In the genomic region with DNA sequence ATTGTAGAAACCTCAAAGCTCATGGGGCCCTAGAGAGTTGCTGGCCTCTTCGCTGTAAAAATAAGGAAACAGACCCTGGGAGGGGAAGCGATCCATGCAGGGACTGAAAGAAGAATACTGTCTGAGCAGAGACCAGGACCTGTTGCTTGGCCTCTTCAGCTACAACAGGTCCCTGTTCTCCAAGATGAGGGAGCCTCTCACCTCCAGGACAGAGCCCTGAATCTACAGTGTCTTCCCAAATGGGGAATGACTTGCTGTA, we compare ENCODE assay signal across 16 mouse cellular contexts.
DNase-seq lines count a peak whose midpoint lies in the region; ATAC-seq and TF ChIP-seq lines count a peak whose summit lies in the region.
"Had no signal": no experiment of that assay in that cellular context is flagged by ENCODE, and none has a peak within 500 bp of the region (broad histone marks: within the 10 kb centered on the region; RNA-seq: fewer than 3 reads in every experiment).

No protein-coding gene starts in this region.

- H3K36me3 ChIP-seq in kidney, embryonic 16.5 days (ENCODE audit: insufficient read depth, low read length), result no peaks in the 10 kb centered on the region
- H3K36me3 ChIP-seq in limb, embryonic 13.5 days, result no peaks in the 10 kb centered on the region
- H3K36me3 ChIP-seq: embryonic facial prominence, embryonic 12.5 days; forebrain, embryonic 15.5 days; hindbrain, embryonic 13.5 days; neural tube, embryonic 13.5 days; stomach, embryonic 15.5 days had no signal

- WGBS in kidney, embryonic 16.5 days, result 56% methylated on average over 2 of the region's 2 CpGs
- 27% methylated on average over 2 of the region's 2 CpGs for WGBS in limb, embryonic 13.5 days

- in situ Hi-C loops in Patski (cut with MboI; ENCODE audit: low pct_unique_long_range_greater_than_20kb), result no loop called here

- CTCF ChIA-PET in Patski (lab: Charles Lee), result interaction anchor here (1.1 to 2.1 kb wide), 3 partner anchors 11 to 45 kb away, joined by 3 to 8 read pairs (median 4); no protein-coding TSS in a partner anchor

- ATAC-seq in kidney, embryonic 16.5 days (ENCODE audit: low FRiP score, low TSS enrichment), result no peak
- peak; percentile 6 for ATAC-seq in Patski
- ATAC-seq in limb, embryonic 13.5 days (ENCODE audit: low FRiP score, low read depth), result 0 out of 2 replicates have a peak, but pooled peaks have one; percentile 22
- ATAC-seq: forebrain, embryonic 15.5 days had no signal

- H3K4me1 ChIP-seq in kidney, embryonic 16.5 days (ENCODE audit: insufficient read depth, low read length), result no peaks in the 10 kb centered on the region; the same call in 1 of the 2 replicates
- H3K4me1 ChIP-seq in limb, embryonic 13.5 days, result peaks cover 24% of the 10 kb centered on the region
- H3K4me1 ChIP-seq: stomach, embryonic 15.5 days had no signal

- peak; percentile 91 for DNase-seq in heart, adult 11 months
- no peak for DNase-seq in heart, adult 8-10 months (ENCODE audit: low spot score)
- DNase-seq in kidney, postnatal 36 days, result no peak
- no peak for DNase-seq in Patski (ENCODE audit: low read depth, low spot score)
- no peak for DNase-seq in urinary bladder, postnatal 14 days (ENCODE audit: low spot score)
- DNase-seq in gastrocnemius, postnatal 25 days, result no peak
- DNase-seq: cerebellum, postnatal 14 days; retina, postnatal 1 day; thymus, postnatal 25 days had no signal

- H3K27ac ChIP-seq in kidney, embryonic 16.5 days (ENCODE audit: low read length), result peak overlapping the region; percentile 20; the same call in 1 of the 2 replicates
- peak overlapping the region; percentile 55; the same call in 1 of the 2 replicates for H3K27ac ChIP-seq in limb, embryonic 13.5 days
- H3K27ac ChIP-seq: embryonic facial prominence, embryonic 12.5 days; forebrain, embryonic 15.5 days; hindbrain, embryonic 13.5 days; neural tube, embryonic 13.5 days; stomach, embryonic 15.5 days had no signal

- POLR2A ChIA-PET in Patski (lab: Charles Lee), result no interaction called here

- H3K9me3 ChIP-seq in kidney, embryonic 16.5 days (ENCODE audit: low read length), result no peaks in the 10 kb centered on the region
- no peaks in the 10 kb centered on the region for H3K9me3 ChIP-seq in limb, embryonic 13.5 days
- H3K9me3 ChIP-seq: embryonic facial prominence, embryonic 12.5 days; forebrain, embryonic 15.5 days; hindbrain, embryonic 13.5 days; neural tube, embryonic 13.5 days; stomach, embryonic 15.5 days had no signal

- no peak overlapping the region for H3K9ac ChIP-seq in kidney, embryonic 16.5 days (replicated peaks; ENCODE audit: low read length)
- no peak overlapping the region for H3K9ac ChIP-seq in limb, embryonic 13.5 days
- H3K9ac ChIP-seq: embryonic facial prominence, embryonic 12.5 days; forebrain, embryonic 15.5 days; hindbrain, embryonic 13.5 days; neural tube, embryonic 13.5 days; stomach, embryonic 15.5 days had no signal

- H3K4me2 ChIP-seq in kidney, embryonic 16.5 days (replicated peaks; ENCODE audit: low read depth, low read length), result no peak overlapping the region
- no peak overlapping the region for H3K4me2 ChIP-seq in limb, embryonic 13.5 days (replicated peaks)
- H3K4me2 ChIP-seq: embryonic facial prominence, embryonic 12.5 days; forebrain, embryonic 15.5 days; hindbrain, embryonic 13.5 days; neural tube, embryonic 13.5 days; stomach, embryonic 15.5 days had no signal

- H3K27me3 ChIP-seq in kidney, embryonic 16.5 days (ENCODE audit: insufficient read depth, low read length), result peaks cover 51% of the 10 kb centered on the region
- H3K27me3 ChIP-seq in Patski, result peaks cover 26% of the 10 kb centered on the region
- H3K27me3 ChIP-seq in limb, embryonic 13.5 days, result peaks cover 64% of the 10 kb centered on the region; the same call in 1 of the 2 replicates

- H3K4me3 ChIP-seq in kidney, embryonic 16.5 days (ENCODE audit: low read length), result no peak overlapping the region
- H3K4me3 ChIP-seq in limb, embryonic 13.5 days, result no peak overlapping the region
- H3K4me3 ChIP-seq: embryonic facial prominence, embryonic 12.5 days; forebrain, embryonic 15.5 days; hindbrain, embryonic 13.5 days; neural tube, embryonic 13.5 days; stomach, embryonic 15.5 days had no signal

- TF ChIP-seq CTCF in Patski (IDR thresholded peaks at IDR 0.05), result no peak
